Mouse (Mus musculus) erythroblast, adult 5-6 weeks (primary cell): ENCODE measurements around the gene Ltf. TPM values are rescaled to one million over a fixed set of nuclear protein-coding genes. Genes with fewer than 3 reads are reported as not detected.

Source experiments
- ATAC-seq: replicated peaks from 2 replicates; pipeline ENCODE4 v1.8.0; 2016; ENCODE audit warnings: moderate number of reproducible peaks, mild to moderate bottlenecking, moderate TSS enrichment, inconsistent platforms; ENCODE audit not compliant: poor library complexity, low FRiP score, severe bottlenecking
- total RNA-seq, 2 experiments: library from RNA; stranded (forward) in 1 of 2; stranded (reverse) in 1 of 2; fragments of 150-400 nt in 1 of 2; fragments of 200-764, 138-1000 nt in 1 of 2; gene quantifications; 2 replicates each; pipeline versions ENCODE4 v1.2.3 to v1.2.4; 2015 to 2017; ENCODE audit warnings: low replicate concordance in 2 of 2

Gene Ltf
- total RNA-seq, 2 experiments from 2014 or later = 738 to 1,023 TPM

DNA sequence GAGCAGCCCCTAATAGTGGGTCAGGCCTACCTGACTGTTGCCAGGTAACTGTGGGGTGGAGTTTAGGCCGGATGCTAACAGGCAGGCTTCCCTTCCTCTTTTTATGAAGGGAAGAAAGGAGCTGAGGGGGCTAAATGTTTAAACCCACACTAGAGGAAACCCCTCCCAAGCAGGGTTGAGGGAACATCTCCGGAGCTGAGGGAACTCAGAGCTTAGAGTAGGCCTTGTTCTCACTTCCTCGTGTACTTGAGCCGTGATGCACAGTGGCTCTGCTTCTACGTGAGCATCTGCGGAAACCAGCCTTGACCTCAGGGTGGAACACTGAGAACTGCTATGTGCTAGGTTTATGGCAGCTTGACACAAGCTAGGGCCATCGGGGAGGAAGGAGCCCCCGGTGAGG lies 61.7 kb downstream of the Ltf start:
- no peak for ATAC-seq

GRCm38 (mm10) chr9:111081765-111082164 lies 62.7 kb downstream of the Ltf start:
- ATAC-seq = no peak

DNA sequence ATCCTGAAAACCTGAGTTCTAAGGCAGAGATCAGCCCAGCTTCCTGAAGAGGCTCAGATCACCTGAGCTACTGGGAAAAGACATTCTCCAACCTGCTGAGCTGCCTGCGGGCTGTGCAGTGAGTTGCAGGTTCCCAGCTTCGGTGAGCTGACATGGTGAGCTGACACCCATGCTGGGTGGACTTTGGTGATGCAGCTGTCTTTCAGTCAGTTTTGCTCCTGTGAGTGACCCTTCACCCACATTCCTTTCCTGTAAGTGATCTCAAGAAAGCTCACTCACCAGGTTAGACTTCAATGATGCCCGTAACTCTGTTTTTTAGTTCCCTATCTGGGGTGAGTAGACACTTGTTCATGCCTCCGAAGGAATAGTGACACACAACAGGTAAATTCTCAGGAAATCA lies 66.3 kb downstream of the Ltf start:
- ATAC-seq = no peak

DNA sequence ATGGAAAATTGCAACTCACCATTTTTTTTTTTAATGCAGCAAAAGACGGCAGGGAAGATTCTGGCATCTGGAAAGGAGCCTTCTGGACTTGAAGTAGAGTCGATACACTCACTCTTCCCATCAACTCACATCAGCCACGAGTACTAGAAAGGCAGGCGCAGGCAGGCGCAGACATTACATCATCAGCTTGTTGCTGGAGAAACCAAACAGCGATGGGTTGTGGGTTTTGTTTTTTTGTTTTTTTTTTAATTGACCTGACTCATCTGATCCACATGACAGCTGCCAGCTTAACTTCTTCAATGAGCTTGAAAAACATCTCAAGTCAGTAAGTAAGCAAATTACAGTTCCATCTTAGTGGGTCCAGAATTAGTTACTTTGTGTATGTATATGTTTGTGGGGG lies 67.1 kb downstream of the Ltf start:
- ATAC-seq = no peak

DNA sequence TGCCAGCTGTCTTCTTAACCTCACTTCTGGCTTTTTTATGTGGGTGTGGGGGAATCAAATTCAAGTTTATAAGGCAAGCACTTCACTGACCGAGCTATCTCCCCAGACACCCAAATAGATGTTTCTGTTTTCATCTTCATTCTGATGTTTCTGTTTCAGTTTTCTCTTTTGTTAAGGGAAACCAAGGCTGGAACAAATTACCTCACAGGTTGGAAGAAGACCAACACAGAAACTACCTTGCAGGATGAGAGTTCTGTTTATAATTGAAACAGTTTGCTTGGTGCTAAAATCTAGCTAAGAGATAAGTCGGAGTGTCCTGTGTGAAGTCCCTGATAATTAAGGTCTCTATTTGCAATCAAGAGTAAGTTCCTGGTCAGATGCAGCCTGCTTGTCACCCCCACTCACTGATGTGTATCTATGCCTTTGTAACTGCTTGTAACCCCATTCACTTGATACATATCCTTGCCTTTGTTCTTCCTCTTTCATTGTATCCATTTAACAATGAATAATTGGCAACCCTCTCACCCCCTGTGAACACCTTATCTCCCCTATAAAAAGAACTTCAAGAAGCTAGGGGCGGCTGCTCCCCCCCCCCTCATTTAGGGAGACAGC lies 68.0 kb downstream of the Ltf start:
- ATAC-seq = no peak

- no peak for ATAC-seq
These were observed 68.9 kb downstream of the Ltf start for GRCm38 (mm10) chr9:111087960-111088359.

DNA sequence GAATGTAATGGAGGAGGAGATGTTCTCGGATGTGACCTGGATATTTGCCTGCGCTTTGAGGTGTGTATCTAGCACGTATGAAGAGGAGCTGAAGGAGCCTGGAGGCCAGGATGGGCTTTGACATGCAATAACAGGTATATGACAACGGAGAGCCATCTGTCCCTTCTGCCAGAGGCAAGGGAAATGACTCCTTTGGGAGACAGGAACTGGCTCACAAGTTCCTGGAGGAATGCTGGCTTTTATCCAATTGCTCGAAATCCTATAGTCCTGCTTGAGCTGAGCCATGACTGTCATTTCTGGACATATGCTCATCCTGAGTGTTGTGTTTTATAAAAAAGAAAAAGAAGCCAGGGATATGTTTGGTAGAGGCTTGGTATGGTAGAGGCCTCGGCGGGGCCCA lies 69.8 kb downstream of the Ltf start:
- ATAC-seq = no peak

Other genes starting within 250 kb of the Ltf start
- not detected in 2 replicates for gene Prss42, start 221.1 kb upstream of the Ltf start, total RNA-seq (2015; ENCODE audit: low replicate concordance)
- gene Prss42, start 221.1 kb upstream of the Ltf start, total RNA-seq (2017; ENCODE audit: low replicate concordance) = not detected in 2 replicates
- not detected in 2 replicates for gene Prss44, start 205.3 kb upstream of the Ltf start, total RNA-seq (2015; ENCODE audit: low replicate concordance)
- not detected in 2 replicates for gene Prss44, start 205.3 kb upstream of the Ltf start, total RNA-seq (2017; ENCODE audit: low replicate concordance)
- not detected in 2 replicates for gene Prss43, start 192.6 kb upstream of the Ltf start, total RNA-seq (2015; ENCODE audit: low replicate concordance)
- gene Prss43, start 192.6 kb upstream of the Ltf start, total RNA-seq (2017; ENCODE audit: low replicate concordance) = not detected in 2 replicates
- gene Prss45, start 184.7 kb upstream of the Ltf start, total RNA-seq (2015; ENCODE audit: low replicate concordance) = not detected in 2 replicates
- gene Prss45, start 184.7 kb upstream of the Ltf start, total RNA-seq (2017; ENCODE audit: low replicate concordance) = not detected in 2 replicates
- not detected in 2 replicates for gene Prss46, start 174.8 kb upstream of the Ltf start, total RNA-seq (2015; ENCODE audit: low replicate concordance)
- not detected in 2 replicates for gene Prss46, start 174.8 kb upstream of the Ltf start, total RNA-seq (2017; ENCODE audit: low replicate concordance)
- gene Prss50, start 161.3 kb upstream of the Ltf start, total RNA-seq (2015; ENCODE audit: low replicate concordance) = 7.7 TPM in 1 of 2 replicates, not detected in the other
- gene Prss50, start 161.3 kb upstream of the Ltf start, total RNA-seq (2017; ENCODE audit: low replicate concordance) = not detected in 2 replicates
- gene Als2cl, start 139.4 kb upstream of the Ltf start, total RNA-seq (2015; ENCODE audit: low replicate concordance) = 0.63 TPM in 1 of 2 replicates, not detected in the other
- not detected in 2 replicates for gene Als2cl, start 139.4 kb upstream of the Ltf start, total RNA-seq (2017; ENCODE audit: low replicate concordance)
- gene Tmie, start 139.2 kb upstream of the Ltf start, total RNA-seq (2015; ENCODE audit: low replicate concordance) = not detected in 2 replicates
- not detected in 2 replicates for gene Tmie, start 139.2 kb upstream of the Ltf start, total RNA-seq (2017; ENCODE audit: low replicate concordance)
- gene Fam240a, start 102.4 kb upstream of the Ltf start, total RNA-seq (2015; ENCODE audit: low replicate concordance) = not detected in 2 replicates
- not detected in 2 replicates for gene Fam240a, start 102.4 kb upstream of the Ltf start, total RNA-seq (2017; ENCODE audit: low replicate concordance)
- not detected in 2 replicates for gene Tdgf1, start 73.1 kb upstream of the Ltf start, total RNA-seq (2015; ENCODE audit: low replicate concordance)
- gene Tdgf1, start 73.1 kb upstream of the Ltf start, total RNA-seq (2017; ENCODE audit: low replicate concordance) = not detected in 2 replicates
- not detected in 2 replicates for gene Lrrc2, start 67.7 kb upstream of the Ltf start, total RNA-seq (2015; ENCODE audit: low replicate concordance)
- gene Lrrc2, start 67.7 kb upstream of the Ltf start, total RNA-seq (2017; ENCODE audit: low replicate concordance) = 0.42 TPM in 1 of 2 replicates, not detected in the other
- not detected in 2 replicates for gene Rtp3, start 28.7 kb upstream of the Ltf start, total RNA-seq (2015; ENCODE audit: low replicate concordance)
- gene Rtp3, start 28.7 kb upstream of the Ltf start, total RNA-seq (2017; ENCODE audit: low replicate concordance) = not detected in 2 replicates
- 32.7 and 39.5 TPM in 2 replicates for gene Ccrl2, start 38.2 kb downstream of the Ltf start, total RNA-seq (2015; ENCODE audit: low replicate concordance)
- gene Ccrl2, start 38.2 kb downstream of the Ltf start, total RNA-seq (2017; ENCODE audit: low replicate concordance) = 43.8 and 65.4 TPM in 2 replicates
- 5.6 and 6.5 TPM in 2 replicates for gene Lrrfip2, start 98.3 kb downstream of the Ltf start, total RNA-seq (2015; ENCODE audit: low replicate concordance)
- 30.9 and 40.8 TPM in 2 replicates for gene Lrrfip2, start 98.3 kb downstream of the Ltf start, total RNA-seq (2017; ENCODE audit: low replicate concordance)